Mouse (Mus musculus) embryonic facial prominence, embryonic 10.5 days (tissue): ENCODE data around the gene Capn3. TPM values are rescaled to one million over a fixed set of nuclear protein-coding genes. Genes with fewer than 3 reads are reported as not detected.

Source experiments
- DNase-seq: peaks from one replicate; pipeline ENCODE4 v3.0.0-alpha.2; 2017; ENCODE audit warnings: low spot score
- H3K27ac ChIP-seq: fragments of 300-500 bp; sonication (generic); replicated peaks from 2 replicates; pipeline ENCODE4 v1.5.1; 2016; ENCODE audit warnings: mild to moderate bottlenecking
- H3K27me3 ChIP-seq: fragments of 300-500 bp; sonication (generic); replicated peaks from 2 replicates; pipeline ENCODE4 v1.6.1; 2016; ENCODE audit warnings: low read depth, mild to moderate bottlenecking; ENCODE audit not compliant: poor library complexity, severe bottlenecking
- H3K36me3 ChIP-seq: fragments of 300-500 bp; sonication (generic); replicated peaks from 2 replicates; pipeline ENCODE4 v1.6.1; 2016; ENCODE audit warnings: mild to moderate bottlenecking, moderate library complexity
- H3K4me1 ChIP-seq: fragments of 300-500 bp; sonication (generic); 2 replicates; pipeline ENCODE4 v1.6.1; 2016
- H3K4me3 ChIP-seq: fragments of 300-500 bp; sonication (generic); 2 replicates; pipeline ENCODE4 v1.5.1; 2016; ENCODE audit warnings: mild to moderate bottlenecking, moderate library complexity
- H3K9me3 ChIP-seq: fragments of 300-500 bp; sonication (generic); 2 replicates; pipeline ENCODE4 v1.6.1; 2016; ENCODE audit warnings: mild to moderate bottlenecking
- WGBS: fragments of 180-500 bp; shearing (Covaris S2); methylation state at CpG from one replicate; pipeline ENCODE4 v1.1.7; 2016; 5-methylcytosine and 5-hydroxymethylcytosine counted together
- polyA plus RNA-seq: library from polyadenylated mRNA; unstranded; fragments of >200 nt; fragmentation: Nextera tagmentation; extraction: Ambion mirVana; gene quantifications from 2 replicates; pipeline ENCODE4 v1.2.1, GENCODE M21; 2016

The Capn3 gene
- polyA plus RNA-seq, 1 experiment from 2014 or later = 1.6 TPM

DNA sequence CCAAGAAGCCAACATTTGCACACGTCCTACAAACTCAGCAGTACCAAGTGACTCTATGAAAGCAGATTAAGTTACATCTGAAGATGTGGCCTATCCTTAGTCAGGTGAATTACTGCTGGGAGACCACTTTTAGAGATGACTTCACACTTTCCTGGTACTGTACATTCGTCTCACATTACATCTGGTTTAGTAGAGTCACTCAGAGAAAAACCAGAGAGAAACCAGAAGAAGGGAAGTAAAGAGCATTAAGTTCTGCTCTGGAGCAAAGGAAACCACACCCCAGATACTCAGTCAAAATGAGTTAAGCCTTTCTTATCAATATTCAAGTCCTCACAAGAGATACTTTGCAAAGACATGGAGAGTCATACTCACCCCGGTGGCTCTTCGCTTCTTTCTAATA is 75.4 kb downstream of the Capn3 start:
- Histone ChIP-seq H3K4me1 (no peaks in the 10 kb centered on the region), H3K27ac (no peak overlapping the region), H3K4me3 (no peak overlapping the region), H3K27me3 (no peaks in the 10 kb centered on the region), H3K36me3 (peaks cover 99% of the 10 kb centered on the region), H3K9me3 (no peaks in the 10 kb centered on the region)
- DNase-seq = no peak
- 92% methylated on average over 4 of the region's 4 CpGs for WGBS

GRCm38 (mm10) chr2:120539333-120539732 is 83.5 kb downstream of the Capn3 start:
- Histone ChIP-seq H3K27ac (no peak overlapping the region), H3K9me3 (no peaks in the 10 kb centered on the region), H3K27me3 (no peaks in the 10 kb centered on the region), H3K4me1 (no peaks in the 10 kb centered on the region), H3K36me3 (peaks cover 66% of the 10 kb centered on the region), H3K4me3 (no peak overlapping the region)
- DNase-seq = no peak
- 91% methylated on average over 3 of the region's 3 CpGs for WGBS

- WGBS = 63% methylated on average over 1 of the region's 1 CpGs
- H3K36me3 ChIP-seq = peaks cover 66% of the 10 kb centered on the region
- no peak for DNase-seq
- H3K9me3 ChIP-seq = no peaks in the 10 kb centered on the region
- no peaks in the 10 kb centered on the region for H3K27me3 ChIP-seq
- H3K4me3 ChIP-seq = no peak overlapping the region
- no peak overlapping the region for H3K27ac ChIP-seq
- no peaks in the 10 kb centered on the region for H3K4me1 ChIP-seq
Measured at GRCm38 (mm10) chr2:120539778-120540208, 84.0 kb downstream of the Capn3 start.

GRCm38 (mm10) chr2:120544732-120545131 is 88.9 kb downstream of the Capn3 start:
- DNase-seq = no peak
- H3K27ac ChIP-seq = no peak overlapping the region
- no peaks in the 10 kb centered on the region for H3K27me3 ChIP-seq
- WGBS = 96% methylated on average over 2 of the region's 2 CpGs
- no peaks in the 10 kb centered on the region for H3K9me3 ChIP-seq
- H3K4me3 ChIP-seq = no peak overlapping the region
- peaks cover 72% of the 10 kb centered on the region for H3K36me3 ChIP-seq
- H3K4me1 ChIP-seq = no peaks in the 10 kb centered on the region

Other genes starting within 250 kb of the Capn3 start
- gene Pla2g4e, start 210.7 kb upstream of the Capn3 start, polyA plus RNA-seq = not detected in 2 replicates
- gene Pla2g4d, start 166.8 kb upstream of the Capn3 start, polyA plus RNA-seq = 0.04 and 0.05 TPM in 2 replicates
- not detected in 2 replicates for gene Pla2g4f, start 141.9 kb upstream of the Capn3 start, polyA plus RNA-seq
- gene Vps39, start 102.9 kb upstream of the Capn3 start, polyA plus RNA-seq = 24.6 and 27.1 TPM in 2 replicates
- gene Ganc, start 52.1 kb upstream of the Capn3 start, polyA plus RNA-seq = 7.0 and 10.1 TPM in 2 replicates
- 7.1 TPM in 2 replicates for gene Tmem87a, start 51.9 kb upstream of the Capn3 start, polyA plus RNA-seq
- gene Zfp106, start 107.8 kb downstream of the Capn3 start, polyA plus RNA-seq = 77.8 and 78.8 TPM in 2 replicates
- 57.4 and 60.5 TPM in 2 replicates for gene Snap23, start 111.7 kb downstream of the Capn3 start, polyA plus RNA-seq
- 35.3 and 36.4 TPM in 2 replicates for gene Haus2, start 153.4 kb downstream of the Capn3 start, polyA plus RNA-seq
- 26.6 and 27.4 TPM in 2 replicates for gene Lrrc57, start 153.5 kb downstream of the Capn3 start, polyA plus RNA-seq
- gene Stard9, start 173.1 kb downstream of the Capn3 start, polyA plus RNA-seq = 2.6 and 3.4 TPM in 2 replicates